Mouse (Mus musculus) midbrain, embryonic 16.5 days (tissue): ENCODE data around the gene Paics. TPM values are rescaled to one million over a fixed set of nuclear protein-coding genes. Genes with fewer than 3 reads are reported as not detected.

Experiments
- ATAC-seq: fragments of 200-750 bp; cut with Nextera tagmentation; 2 replicates; pipeline ENCODE4 v1.8.0; 2017; ENCODE audit warnings: moderate TSS enrichment
- H3K27ac ChIP-seq: fragments of 300-500 bp; sonication (generic); 2 replicates; pipeline ENCODE4 v1.5.1; 2014; ENCODE audit warnings: mild to moderate bottlenecking, low read length, mixed read lengths
- H3K27me3 ChIP-seq: fragments of 300-500 bp; sonication (generic); 2 replicates; pipeline ENCODE4 v1.6.1; 2014; ENCODE audit warnings: low read depth, low read length, mixed read lengths; ENCODE audit not compliant: control insufficient read depth, insufficient read depth
- H3K36me3 ChIP-seq: fragments of 300-500 bp; sonication (generic); 2 replicates; pipeline ENCODE4 v1.6.1; 2014; ENCODE audit warnings: mild to moderate bottlenecking, low read length, moderate library complexity, mixed read lengths; ENCODE audit not compliant: control insufficient read depth, insufficient read depth
- H3K4me1 ChIP-seq: fragments of 300-500 bp; sonication (generic); 2 replicates; pipeline ENCODE4 v1.6.1; 2014; ENCODE audit warnings: mild to moderate bottlenecking, low read length, mixed read lengths; ENCODE audit not compliant: control insufficient read depth, insufficient read depth
- H3K4me2 ChIP-seq: fragments of 300-500 bp; sonication (generic); 2 replicates; pipeline ENCODE4 v1.6.1; 2014; ENCODE audit warnings: mild to moderate bottlenecking, low read length, mixed read lengths
- H3K4me3 ChIP-seq: fragments of 300-500 bp; sonication (generic); 2 replicates; pipeline ENCODE4 v1.5.1; 2014; ENCODE audit warnings: low read depth, mild to moderate bottlenecking, low read length, moderate library complexity, mixed read lengths
- H3K9ac ChIP-seq: fragments of 300-500 bp; sonication (generic); 2 replicates; pipeline ENCODE4 v1.6.1; 2014; ENCODE audit warnings: low read depth, low read length, mixed read lengths
- H3K9me3 ChIP-seq: fragments of 300-500 bp; sonication (generic); replicated peaks from 2 replicates; pipeline ENCODE4 v1.6.1; 2014; ENCODE audit warnings: mild to moderate bottlenecking, low read length, mixed read lengths; ENCODE audit not compliant: control insufficient read depth, poor library complexity, severe bottlenecking
- WGBS: fragments of 180-500 bp; shearing (Covaris S2); extraction: QIAGEN DNeasy Blood & Tissue Kit; methylation state at CpG from one replicate; pipeline ENCODE4 v1.1.7; 2014; 5-methylcytosine and 5-hydroxymethylcytosine counted together
- polyA plus RNA-seq: library from polyadenylated mRNA; unstranded; fragments of >200 nt; fragmentation: Nextera tagmentation; extraction: Ambion mirVana; gene quantifications from 2 replicates; pipeline ENCODE4 v1.2.1, GENCODE M21; 2015

The Paics gene
- polyA plus RNA-seq, 1 experiment from 2014 or later, result 163 TPM

GRCm38 (mm10) chr5:76923428-76923827, 27.7 kb upstream of the Paics start:
- ATAC-seq, result no peak
- WGBS, result 88% methylated on average over 13 of the region's 13 CpGs
- peaks cover 10% of the 10 kb centered on the region for H3K36me3 ChIP-seq
- no peak overlapping the region for H3K4me3 ChIP-seq
- no peak overlapping the region for H3K27ac ChIP-seq
- H3K4me1 ChIP-seq, result no peaks in the 10 kb centered on the region
- H3K4me2 ChIP-seq, result no peak overlapping the region
- peaks cover 5% of the 10 kb centered on the region; the same call in 1 of the 2 replicates for H3K9me3 ChIP-seq
- H3K9ac ChIP-seq, result no peak overlapping the region
- no peaks in the 10 kb centered on the region for H3K27me3 ChIP-seq

DNA sequence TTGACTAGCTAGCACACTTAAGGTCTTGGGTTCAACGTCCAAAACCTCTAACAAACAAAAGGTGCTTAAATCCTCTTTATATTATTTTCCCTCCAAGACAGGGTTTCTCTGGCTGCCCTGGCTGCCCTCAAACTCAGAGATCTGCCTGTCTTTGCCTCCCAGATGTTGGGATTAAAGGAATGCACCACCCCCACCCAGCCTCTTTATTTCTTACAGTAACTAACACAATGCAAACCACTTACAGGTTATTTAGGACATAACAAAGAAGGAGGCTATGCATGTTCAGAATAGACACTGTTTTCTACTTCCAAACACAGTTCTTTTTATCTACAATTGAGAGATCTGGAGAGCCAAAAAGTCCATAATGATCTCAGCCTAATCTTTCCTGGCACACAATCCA, 26.8 kb upstream of the Paics start:
- ATAC-seq, result no peak
- WGBS, result 66% methylated on average over 1 of the region's 1 CpGs
- Histone ChIP-seq H3K4me2 (no peak overlapping the region), H3K9me3 (peaks cover 5% of the 10 kb centered on the region; the same call in 1 of the 2 replicates), H3K27me3 (no peaks in the 10 kb centered on the region), H3K9ac (no peak overlapping the region), H3K27ac (no peak overlapping the region), H3K4me1 (no peaks in the 10 kb centered on the region), H3K36me3 (peaks cover 10% of the 10 kb centered on the region), H3K4me3 (no peak overlapping the region)

- no peak overlapping the region for H3K4me3 ChIP-seq
- 86% methylated on average over 16 of the region's 16 CpGs for WGBS
- no peak overlapping the region for H3K4me2 ChIP-seq
- H3K9ac ChIP-seq, result no peak overlapping the region
- H3K4me1 ChIP-seq, result no peaks in the 10 kb centered on the region
- ATAC-seq, result no peak
- peaks cover 10% of the 10 kb centered on the region for H3K36me3 ChIP-seq
- no peak overlapping the region for H3K27ac ChIP-seq
- H3K27me3 ChIP-seq, result no peaks in the 10 kb centered on the region
- peaks cover 5% of the 10 kb centered on the region; the same call in 1 of the 2 replicates for H3K9me3 ChIP-seq
These were observed 22.8 kb upstream of the Paics start for GRCm38 (mm10) chr5:76928124-76928832.

DNA sequence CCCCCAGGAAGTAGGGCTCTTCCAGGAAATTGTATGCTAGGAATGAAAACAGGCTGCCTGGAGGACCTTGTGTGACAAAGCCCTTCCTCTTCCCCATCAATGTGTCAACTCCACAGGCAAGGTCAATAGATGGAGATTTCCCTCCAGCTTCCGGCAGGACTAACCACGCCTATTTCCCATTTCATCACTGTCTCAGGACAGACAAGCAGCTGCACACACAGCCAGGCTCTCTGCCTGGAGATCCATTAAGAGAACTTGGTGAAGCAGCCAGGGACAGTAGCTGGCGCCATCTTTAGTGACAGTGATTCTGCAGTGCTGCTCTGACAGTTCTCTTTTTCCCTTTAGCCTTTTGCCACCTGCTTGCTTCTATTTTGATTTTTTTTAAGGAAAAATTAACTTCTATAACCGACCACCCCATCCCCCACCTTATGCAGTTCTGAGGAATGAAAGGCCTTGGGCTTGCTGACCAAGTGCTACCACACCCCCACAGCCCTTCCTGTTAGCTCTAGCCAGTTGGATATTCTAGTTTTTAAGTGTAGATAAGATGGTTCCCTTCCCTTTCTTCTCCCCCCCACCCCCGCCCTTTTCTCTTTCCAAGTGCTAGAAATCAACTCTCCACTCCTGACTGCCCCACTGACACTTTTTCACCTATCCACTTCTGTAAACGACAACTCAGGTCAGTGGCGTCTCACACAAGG, 21.8 kb upstream of the Paics start:
- peaks cover 5% of the 10 kb centered on the region; the same call in 1 of the 2 replicates for H3K9me3 ChIP-seq
- no peaks in the 10 kb centered on the region for H3K4me1 ChIP-seq
- no peak for ATAC-seq
- no peaks in the 10 kb centered on the region for H3K27me3 ChIP-seq
- no peak overlapping the region for H3K27ac ChIP-seq
- H3K36me3 ChIP-seq, result peaks cover 10% of the 10 kb centered on the region
- no peak overlapping the region for H3K4me2 ChIP-seq
- H3K9ac ChIP-seq, result no peak overlapping the region
- 93% methylated on average over 7 of the region's 7 CpGs for WGBS
- no peak overlapping the region for H3K4me3 ChIP-seq

GRCm38 (mm10) chr5:76939717-76940116, 11.4 kb upstream of the Paics start:
- Histone ChIP-seq H3K4me3 (no peak overlapping the region), H3K9me3 (no peaks in the 10 kb centered on the region), H3K9ac (no peak overlapping the region), H3K27me3 (no peaks in the 10 kb centered on the region), H3K4me1 (no peaks in the 10 kb centered on the region), H3K36me3 (no peaks in the 10 kb centered on the region), H3K27ac (no peak overlapping the region), H3K4me2 (no peak overlapping the region)
- ATAC-seq, result no peak
- 97% methylated on average over 8 of the region's 8 CpGs for WGBS

DNA sequence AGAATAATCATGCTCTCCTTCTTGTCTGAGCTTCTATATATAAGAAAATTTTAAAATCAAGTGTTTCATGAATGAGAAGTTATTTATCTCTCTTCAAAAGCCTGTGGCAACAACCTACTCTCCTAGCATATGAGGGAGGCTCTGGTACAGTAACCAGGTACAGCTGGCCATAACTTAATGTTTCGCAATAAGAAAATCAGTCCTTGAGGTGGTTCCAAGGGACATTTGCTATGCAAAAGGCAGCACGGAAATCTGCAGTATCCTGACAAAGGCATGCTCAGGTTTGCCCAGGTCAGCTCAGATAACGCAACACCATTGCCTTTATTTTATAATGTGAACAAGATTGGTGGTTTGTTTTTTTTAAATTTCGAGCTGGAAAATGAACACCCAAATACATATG, 9.1 kb upstream of the Paics start:
- no peak overlapping the region for H3K9ac ChIP-seq

DNA sequence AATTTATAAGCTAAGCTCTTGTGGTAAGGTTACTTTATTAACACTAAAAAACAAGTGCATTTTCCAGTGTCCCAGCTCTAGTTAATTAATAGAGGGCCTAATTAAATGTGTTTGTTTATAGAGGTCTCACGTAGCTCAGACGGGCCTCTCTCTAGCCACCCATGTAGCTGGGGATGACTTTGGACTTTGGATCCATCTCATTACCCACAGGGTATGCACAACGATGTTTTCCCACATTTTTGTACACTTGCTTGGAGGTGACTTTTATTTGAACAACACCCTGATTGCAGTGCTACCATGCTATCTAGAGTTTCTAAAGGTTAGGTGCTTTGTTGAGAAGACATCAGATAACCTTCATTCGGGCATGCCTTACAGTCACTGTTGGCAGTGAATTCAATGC, 8.6 kb upstream of the Paics start:
- Histone ChIP-seq H3K4me3 (no peak overlapping the region), H3K9ac (no peak overlapping the region), H3K27me3 (no peaks in the 10 kb centered on the region), H3K9me3 (no peaks in the 10 kb centered on the region), H3K4me1 (0 out of 2 replicates have a peak, but pooled peaks cover 2% of the 10 kb centered on the region), H3K36me3 (no peaks in the 10 kb centered on the region), H3K4me2 (no peak overlapping the region), H3K27ac (no peak overlapping the region)
- ATAC-seq, result no peak
- 96% methylated on average over 4 of the region's 4 CpGs for WGBS

More for the DNA sequence above, 9.1 kb upstream of the Paics start:
- H3K9me3 ChIP-seq, result no peaks in the 10 kb centered on the region
- 92% methylated on average over 4 of the region's 4 CpGs for WGBS
- H3K36me3 ChIP-seq, result no peaks in the 10 kb centered on the region
- no peak overlapping the region for H3K4me3 ChIP-seq
- H3K27me3 ChIP-seq, result no peaks in the 10 kb centered on the region
- ATAC-seq, result no peak
- H3K4me2 ChIP-seq, result no peak overlapping the region
- H3K4me1 ChIP-seq, result no peaks in the 10 kb centered on the region
- no peak overlapping the region for H3K27ac ChIP-seq

DNA sequence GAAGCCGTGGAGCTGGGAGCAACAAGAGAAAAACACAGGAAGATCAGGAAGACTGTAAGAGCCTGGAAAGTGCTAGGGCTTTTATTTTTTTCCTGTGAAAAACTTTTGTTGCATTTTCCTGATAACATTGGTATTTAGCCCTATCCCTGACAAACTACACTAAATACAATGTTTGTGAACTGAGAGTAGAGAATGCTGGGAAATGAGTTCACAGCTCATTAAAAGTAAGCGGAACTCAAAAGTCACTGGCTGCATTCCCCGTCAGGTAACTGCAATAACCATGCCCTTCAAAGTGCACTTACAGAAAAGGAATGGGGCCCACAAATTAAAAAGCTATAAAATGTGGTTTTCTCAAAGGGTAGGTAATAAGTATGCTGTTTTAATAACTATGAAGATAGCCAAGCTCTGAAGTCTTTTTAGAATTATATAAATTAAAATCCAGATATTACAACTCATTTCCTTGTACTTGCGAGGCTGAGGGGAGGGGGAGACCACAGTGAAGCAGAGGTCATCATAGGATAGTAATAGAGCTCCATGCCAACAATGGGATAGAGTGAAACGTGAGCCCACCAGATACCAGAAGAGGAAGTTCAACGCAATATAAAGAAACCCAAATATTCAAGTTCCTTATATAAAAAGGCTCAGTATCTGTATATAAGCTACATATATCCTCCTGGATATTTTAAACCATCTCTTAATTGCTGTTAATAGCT, 6.0 kb upstream of the Paics start:
- Histone ChIP-seq H3K27me3 (no peaks in the 10 kb centered on the region), H3K27ac (no peak overlapping the region), H3K9ac (no peak overlapping the region), H3K4me1 (peaks cover 8% of the 10 kb centered on the region), H3K9me3 (no peaks in the 10 kb centered on the region), H3K4me3 (no peak overlapping the region), H3K4me2 (no peak overlapping the region), H3K36me3 (no peaks in the 10 kb centered on the region)
- WGBS, result 79% methylated on average over 6 of the region's 6 CpGs
- no peak for ATAC-seq

DNA sequence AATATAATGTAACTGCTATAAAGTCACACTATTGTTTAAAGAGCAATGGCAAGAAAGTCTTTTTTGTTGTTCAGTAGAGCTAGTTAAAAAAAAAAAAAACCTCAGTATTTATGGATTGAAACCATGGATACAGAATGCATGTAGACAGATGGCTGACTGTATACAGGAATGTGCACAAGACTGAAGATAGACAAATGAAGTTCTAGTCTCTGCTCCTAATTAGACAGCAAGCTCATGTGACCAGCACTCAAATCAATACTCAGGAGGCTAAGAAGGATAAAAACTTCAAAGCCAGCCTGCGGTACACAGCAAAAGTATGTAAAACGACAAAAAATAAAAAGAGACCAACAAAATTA, 5.5 kb upstream of the Paics start:
- H3K27ac ChIP-seq, result no peak overlapping the region
- H3K9me3 ChIP-seq, result no peaks in the 10 kb centered on the region
- no peaks in the 10 kb centered on the region for H3K27me3 ChIP-seq
- peaks cover 12% of the 10 kb centered on the region for H3K4me1 ChIP-seq
- 72% methylated on average over 2 of the region's 2 CpGs for WGBS
- no peak overlapping the region for H3K9ac ChIP-seq
- no peak overlapping the region for H3K4me3 ChIP-seq
- no peak for ATAC-seq
- H3K4me2 ChIP-seq, result no peak overlapping the region
- H3K36me3 ChIP-seq, result no peaks in the 10 kb centered on the region
